Mouse (Mus musculus): Measurements from ENCODE around the gene Olfr1465.

Gene Olfr1465

GRCm38 (mm10) chr19:13315441-13315840 is at the start of gene Olfr1465:
Gene Olfr1465, minus strand, starts transcription at chr19:13315541.
- no peak for DNase-seq (ENCODE audit: low read depth, low spot score)

DNA sequence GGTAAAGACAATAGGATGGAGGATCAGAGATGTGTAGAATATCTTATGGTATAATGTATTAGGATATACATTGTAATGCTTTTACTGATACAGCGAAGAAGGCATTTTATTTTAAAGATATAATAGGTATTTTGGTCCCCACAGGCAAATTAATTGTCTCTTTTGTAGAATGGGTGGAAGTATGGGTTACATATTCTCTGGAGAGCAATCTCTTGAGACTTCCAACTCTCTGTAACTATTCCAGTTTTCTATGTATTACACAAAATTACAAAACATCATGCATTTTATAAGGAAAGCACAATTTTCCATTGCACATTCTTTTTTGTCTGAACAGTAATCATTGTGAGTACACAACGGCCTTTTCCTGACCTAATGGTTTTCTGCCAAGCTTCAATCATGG is 46.6 kb upstream of the Olfr1465 start, which contains the start of gene Olfr1467:
Gene Olfr1467 (plus strand): TSS at position 301 of the 400 bp plus-strand sequence.
- no peak for DNase-seq (ENCODE audit: low read depth, low spot score)

GRCm38 (mm10) chr19:13338562-13338961 is 23.2 kb upstream of the Olfr1465 start, which contains the start of gene Olfr1466:
Gene Olfr1466, plus strand, starts transcription at chr19:13338862.
- DNase-seq (ENCODE audit: low read depth, low spot score): no peak
